In genomic region chr8:92760933-92761332, GRCm38 (mm10) we compare ENCODE assay signal across 21 mouse cellular contexts.
DNase-seq lines count a peak whose midpoint lies in the region; ATAC-seq lines count a peak whose summit lies in the region.
"Had no signal": no experiment of that assay in that cellular context is flagged by ENCODE, and none has a peak within 500 bp of the region (broad histone marks: within the 10 kb centered on the region; RNA-seq: fewer than 3 reads in every experiment).

No protein-coding gene starts in this region.

- ATAC-seq in embryonic facial prominence, embryonic 11.5 days (replicated peaks; ENCODE audit: insufficient number of reproducible peaks, low FRiP score, low TSS enrichment, low read depth) = peak; percentile 72
- ATAC-seq in kidney, embryonic 15.5 days (replicated peaks; ENCODE audit: low FRiP score) = 0 out of 2 replicates have a peak, but pooled peaks have one; percentile 26
- ATAC-seq: activated CD4-positive, CD25-positive, alpha-beta regulatory T cell, adult 4 months; CD4-positive, CD25-positive, alpha-beta regulatory T cell, adult 4 months; Patski had no signal

- WGBS in embryonic facial prominence, embryonic 11.5 days = 87% methylated on average over 6 of the region's 6 CpGs
- 91% methylated on average over 6 of the region's 6 CpGs for WGBS in embryonic facial prominence, embryonic 10.5 days
- 91% methylated on average over 6 of the region's 6 CpGs for WGBS in kidney, embryonic 15.5 days

- intact Hi-C loops in heart, postnatal 25 days (cut with DNase I) = no loop called here

- H3K4me3 ChIP-seq in embryonic facial prominence, embryonic 11.5 days (ENCODE audit: low read depth, low read length) = no peak overlapping the region
- H3K4me3 ChIP-seq in embryonic facial prominence, embryonic 10.5 days = no peak overlapping the region
- H3K4me3 ChIP-seq in kidney, embryonic 15.5 days (replicated peaks) = no peak overlapping the region

- H3K27ac ChIP-seq in embryonic facial prominence, embryonic 11.5 days (replicated peaks; ENCODE audit: low read depth, low read length) = no peak overlapping the region
- H3K27ac ChIP-seq in embryonic facial prominence, embryonic 10.5 days (replicated peaks) = no peak overlapping the region
- H3K27ac ChIP-seq in kidney, embryonic 15.5 days = no peak overlapping the region

- H3K4me1 ChIP-seq in embryonic facial prominence, embryonic 11.5 days (ENCODE audit: control insufficient read depth, insufficient read depth, low read length) = no peaks in the 10 kb centered on the region
- peaks cover 11% of the 10 kb centered on the region for H3K4me1 ChIP-seq in embryonic facial prominence, embryonic 10.5 days
- peaks cover 10% of the 10 kb centered on the region; the same call in 1 of the 2 replicates for H3K4me1 ChIP-seq in kidney, embryonic 15.5 days

- DNase-seq in embryonic facial prominence, embryonic 11.5 days (ENCODE audit: low spot score) = no peak
- DNase-seq in embryonic facial prominence, embryonic 10.5 days (ENCODE audit: low spot score) = no peak
- DNase-seq in heart, adult 11 months = peak; percentile 66
- no peak for DNase-seq in heart, postnatal 25 days (ENCODE audit: low spot score)
- no peak for DNase-seq in kidney, adult 9 months
- DNase-seq: adrenal gland, adult 2 months; adrenal gland, adult 8-10 months; adrenal gland, postnatal 10 days; adrenal gland, postnatal 14 days; adrenal gland, postnatal 25 days; adrenal gland, postnatal 36 days; B cell, adult 2 months; cerebellum, adult 11 months; cerebellum, adult 11-12 months; cerebellum, adult 18-20 months had no signal

- no peaks in the 10 kb centered on the region for H3K9me3 ChIP-seq in embryonic facial prominence, embryonic 11.5 days (replicated peaks; ENCODE audit: control insufficient read depth, low read length)
- no peaks in the 10 kb centered on the region for H3K9me3 ChIP-seq in embryonic facial prominence, embryonic 10.5 days
- H3K9me3 ChIP-seq in kidney, embryonic 15.5 days (replicated peaks) = no peaks in the 10 kb centered on the region

- no peak overlapping the region for H3K4me2 ChIP-seq in embryonic facial prominence, embryonic 11.5 days (ENCODE audit: low read depth, low read length)
- H3K4me2 ChIP-seq in kidney, embryonic 15.5 days = no peak overlapping the region

- H3K27me3 ChIP-seq in embryonic facial prominence, embryonic 11.5 days (ENCODE audit: control insufficient read depth, insufficient read depth, low read length) = no peaks in the 10 kb centered on the region
- peaks cover 12% of the 10 kb centered on the region for H3K27me3 ChIP-seq in embryonic facial prominence, embryonic 10.5 days (replicated peaks; ENCODE audit: low read depth, poor library complexity, severe bottlenecking)
- peaks cover 3% of the 10 kb centered on the region; the same call in 1 of the 2 replicates for H3K27me3 ChIP-seq in kidney, embryonic 15.5 days
- H3K27me3 ChIP-seq: CH12.LX had no signal

- H3K36me3 ChIP-seq in embryonic facial prominence, embryonic 11.5 days (replicated peaks; ENCODE audit: control insufficient read depth, insufficient read depth, low read depth, low read length) = no peaks in the 10 kb centered on the region
- no peaks in the 10 kb centered on the region for H3K36me3 ChIP-seq in embryonic facial prominence, embryonic 10.5 days (replicated peaks)
- no peaks in the 10 kb centered on the region for H3K36me3 ChIP-seq in kidney, embryonic 15.5 days
- H3K36me3 ChIP-seq: G1E had no signal

- no peak overlapping the region for H3K9ac ChIP-seq in embryonic facial prominence, embryonic 11.5 days (replicated peaks; ENCODE audit: low read length)
- no peak overlapping the region for H3K9ac ChIP-seq in kidney, embryonic 15.5 days
